Mouse (Mus musculus): ENCODE measurements around the gene Myh10.
A peak's percentile ranks its signal among the peaks of the same experiment; 100 is the strongest.

DNA sequence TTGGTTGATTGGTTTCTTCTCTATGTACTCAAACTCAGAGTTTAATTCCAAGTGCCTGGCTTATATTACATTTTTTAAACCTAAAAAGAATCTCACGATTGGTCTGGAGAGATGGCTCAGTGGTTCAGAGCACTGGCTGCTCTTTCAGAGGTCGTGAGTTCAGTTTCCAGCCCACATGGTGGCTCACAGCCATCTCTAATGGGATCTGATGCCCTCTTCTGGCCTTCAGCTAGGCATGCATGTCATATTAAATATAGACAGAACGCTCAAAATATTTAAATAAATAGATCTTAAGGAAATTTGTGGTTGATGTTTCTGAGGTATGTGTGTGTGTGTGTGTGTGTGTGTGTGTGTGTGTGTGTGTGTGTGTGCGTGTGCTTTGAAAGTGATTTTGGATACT is 113.8 kb downstream of the Myh10 start:
- TF ChIP-seq POLR2A (IDR thresholded peaks at IDR 0.05; ENCODE audit: low read depth, low read length) (no peak), CTCF (conservative IDR thresholded peaks at IDR 0.05; ENCODE audit: insufficient read depth, insufficient read length, low read depth, low read length) (peak; percentile 52)
